Mouse (Mus musculus): Measurements from ENCODE around the gene Cct3.

GRCm38 (mm10) chr3:88363700-88364099 is 66.8 kb downstream of the Cct3 start:
- TF ChIP-seq POLR2A (IDR thresholded peaks at IDR 0.05; ENCODE audit: low read depth, low read length) (no peak), CTCF (conservative IDR thresholded peaks at IDR 0.05; ENCODE audit: insufficient read depth, insufficient read length, low read depth, low read length) (no peak)

All from kidney, adult 2 months (tissue).